Mouse (Mus musculus) forebrain, embryonic 14.5 days (tissue): ENCODE results near the gene F12. TPM values are rescaled to one million over a fixed set of nuclear protein-coding genes. Genes with fewer than 3 reads are reported as not detected.

Experiments
- ATAC-seq: fragments of 200-750 bp; cut with Nextera tagmentation; 2 replicates; pipeline ENCODE4 v1.8.0; 2017; ENCODE audit warnings: mild to moderate bottlenecking, moderate library complexity
- DNase-seq: peaks from one replicate; pipeline ENCODE4 v3.0.0-alpha.2; 2015; ENCODE audit warnings: low spot score
- H3K27ac ChIP-seq: fragments of 300-500 bp; sonication (generic); 2 replicates; pipeline ENCODE4 v1.5.1; 2014; ENCODE audit warnings: low read depth, mild to moderate bottlenecking, control low read depth, low read length, moderate library complexity
- H3K27me3 ChIP-seq: fragments of 300-500 bp; sonication (generic); replicated peaks from 2 replicates; pipeline ENCODE4 v1.6.1; 2014; ENCODE audit warnings: low read length, control low read depth, mixed read lengths; ENCODE audit not compliant: control insufficient read depth, insufficient read depth
- H3K36me3 ChIP-seq: fragments of 300-500 bp; sonication (generic); 2 replicates; pipeline ENCODE4 v1.6.1; 2014; ENCODE audit warnings: low read length, control low read depth; ENCODE audit not compliant: control insufficient read depth, insufficient read depth
- H3K4me1 ChIP-seq: fragments of 300-500 bp; sonication (generic); 2 replicates; pipeline ENCODE4 v1.6.1; 2014; ENCODE audit warnings: antibody characterized with exemption, low read length, control low read depth; ENCODE audit not compliant: control insufficient read depth, insufficient read depth
- H3K4me2 ChIP-seq: fragments of 300-500 bp; sonication (generic); 2 replicates; pipeline ENCODE4 v1.6.1; 2014; ENCODE audit warnings: mild to moderate bottlenecking, control low read depth, low read length
- H3K4me3 ChIP-seq: fragments of 300-500 bp; sonication (generic); 2 replicates; pipeline ENCODE4 v1.5.1; 2014; ENCODE audit warnings: low read depth, low read length, control low read depth
- H3K9ac ChIP-seq: fragments of 300-500 bp; sonication (generic); 2 replicates; pipeline ENCODE4 v1.6.1; 2014; ENCODE audit warnings: mild to moderate bottlenecking, low read length, control low read depth, moderate library complexity
- H3K9me3 ChIP-seq: fragments of 300-500 bp; sonication (generic); replicated peaks from 2 replicates; pipeline ENCODE4 v1.6.1; 2016; ENCODE audit warnings: low read length, control low read depth, mixed read lengths; ENCODE audit not compliant: control insufficient read depth
- WGBS: fragments of 180-500 bp; shearing (Covaris S2); extraction: QIAGEN DNeasy Blood & Tissue Kit; methylation state at CpG from one replicate; pipeline ENCODE4 v1.1.7; 2014; 5-methylcytosine and 5-hydroxymethylcytosine counted together
- polyA plus RNA-seq: library from polyadenylated mRNA; unstranded; fragments of >200 nt; fragmentation: Nextera tagmentation; extraction: Ambion mirVana; gene quantifications from 2 replicates; pipeline ENCODE4 v1.2.1, GENCODE M21; 2014

The F12 gene
- polyA plus RNA-seq, 1 experiment from 2014 or later, result not detected

DNA sequence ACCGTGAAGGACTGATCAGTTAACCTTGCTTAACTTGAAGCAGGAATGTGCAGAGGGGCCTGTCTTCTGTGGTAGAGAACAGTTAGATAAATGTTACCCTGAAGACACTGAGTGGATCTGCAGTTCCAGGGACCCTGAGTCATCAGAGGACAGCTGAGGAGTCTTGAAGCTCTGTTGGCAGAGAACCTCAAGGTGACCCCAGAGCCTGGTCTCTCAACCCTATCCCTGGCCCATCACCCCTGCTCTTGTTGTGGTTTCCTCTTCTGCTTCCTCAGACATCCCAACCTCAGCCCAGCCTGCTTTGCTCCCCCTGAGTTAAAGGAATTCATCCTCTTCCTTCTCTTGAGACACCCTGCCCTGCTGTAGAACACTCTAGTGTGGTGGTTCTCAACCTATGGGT, 28.5 kb downstream of the F12 start, which contains the start of gene Slc34a1:
TSS of gene Slc34a1 (plus strand) at position 100 of the 400 bp plus-strand sequence.
- Histone ChIP-seq H3K4me2 (no peak within 1 kb of the TSS), H3K36me3 (no peaks in the 10 kb centered on the region), H3K27me3 (no peaks in the 10 kb centered on the region), H3K4me3 (no peak within 1 kb of the TSS), H3K9me3 (no peaks in the 10 kb centered on the region), H3K27ac (no peak within 1 kb of the TSS), H3K4me1 (no peaks in the 10 kb centered on the region), H3K9ac (no peak within 1 kb of the TSS)
- DNase-seq, result no peak
- no peak for ATAC-seq
- WGBS, result 94% methylated on average over 1 of the region's 1 CpGs

DNA sequence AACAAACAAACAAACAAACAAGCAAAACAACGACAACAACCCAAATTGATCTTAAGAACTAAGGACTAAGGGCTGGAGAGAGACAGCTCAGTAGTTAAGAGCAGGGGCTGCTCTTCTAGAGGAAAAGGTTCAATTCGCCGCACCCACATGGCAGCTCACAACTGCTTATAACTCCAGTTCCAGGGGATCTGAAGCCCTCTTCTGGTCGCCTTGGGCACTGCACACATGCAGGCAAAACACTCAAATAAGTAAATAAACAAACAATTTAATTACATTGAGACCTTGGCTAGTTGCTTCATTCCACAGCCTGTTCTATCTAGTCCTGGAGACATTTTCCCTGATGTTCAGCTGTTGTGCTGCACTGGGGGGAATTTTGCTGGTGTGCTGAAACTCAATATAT, 33.7 kb downstream of the F12 start:
- no peak overlapping the region for H3K4me2 ChIP-seq
- H3K4me3 ChIP-seq, result no peak overlapping the region
- H3K4me1 ChIP-seq, result no peaks in the 10 kb centered on the region
- no peak overlapping the region for H3K9ac ChIP-seq
- ATAC-seq, result no peak
- 71% methylated on average over 4 of the region's 4 CpGs for WGBS
- no peaks in the 10 kb centered on the region for H3K9me3 ChIP-seq
- no peak for DNase-seq
- H3K27ac ChIP-seq, result no peak overlapping the region
- H3K36me3 ChIP-seq, result no peaks in the 10 kb centered on the region
- H3K27me3 ChIP-seq, result no peaks in the 10 kb centered on the region

DNA sequence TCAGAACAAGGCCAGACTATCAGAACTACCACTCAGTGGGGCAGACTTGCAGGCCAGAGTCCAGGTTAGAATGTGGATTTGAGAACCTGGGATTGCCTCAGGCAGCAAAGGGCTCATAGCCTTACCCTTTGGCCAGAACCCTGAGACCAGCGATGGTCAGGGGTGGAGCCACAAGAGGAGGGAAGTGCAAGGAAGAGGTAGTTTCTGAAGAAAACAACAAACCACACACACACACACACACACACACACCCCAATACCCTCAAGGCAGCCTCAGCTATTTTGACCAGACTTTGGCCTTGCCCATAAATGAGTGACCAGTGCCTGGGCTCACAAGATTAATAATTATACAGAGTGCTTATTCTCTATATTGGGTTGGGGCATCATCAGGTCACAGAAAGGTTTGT, 35.0 kb downstream of the F12 start:
- no peak overlapping the region for H3K27ac ChIP-seq
- H3K4me2 ChIP-seq, result no peak overlapping the region
- H3K9ac ChIP-seq, result no peak overlapping the region
- ATAC-seq, result no peak
- no peaks in the 10 kb centered on the region for H3K27me3 ChIP-seq
- no peak for DNase-seq
- 78% methylated on average over 1 of the region's 1 CpGs for WGBS
- no peak overlapping the region for H3K4me3 ChIP-seq
- H3K9me3 ChIP-seq, result no peaks in the 10 kb centered on the region
- H3K4me1 ChIP-seq, result no peaks in the 10 kb centered on the region
- no peaks in the 10 kb centered on the region for H3K36me3 ChIP-seq

DNA sequence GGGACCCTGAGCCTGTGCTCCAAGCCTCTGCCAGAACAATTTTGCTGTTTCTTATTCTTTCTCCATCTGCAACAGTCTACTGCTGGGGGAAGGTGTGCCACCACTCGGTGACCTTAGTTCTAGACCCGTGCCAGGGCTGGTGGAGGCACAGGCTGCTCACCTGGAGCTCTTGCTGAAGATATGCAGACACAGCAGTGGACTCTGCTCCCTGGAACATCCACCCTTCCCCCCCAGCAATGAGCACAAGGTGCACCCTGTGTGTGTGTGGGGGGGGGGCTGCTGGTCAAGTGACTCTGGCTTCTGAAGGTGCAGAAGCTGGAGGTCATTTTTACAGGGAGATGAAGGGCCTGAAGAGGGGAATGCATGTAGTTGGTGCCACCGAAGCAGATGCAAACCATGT, 35.9 kb downstream of the F12 start:
- no peaks in the 10 kb centered on the region for H3K4me1 ChIP-seq
- H3K4me2 ChIP-seq, result no peak overlapping the region
- H3K9me3 ChIP-seq, result no peaks in the 10 kb centered on the region
- ATAC-seq (no peak), DNase-seq (no peak)
- no peak overlapping the region for H3K4me3 ChIP-seq
- H3K9ac ChIP-seq, result no peak overlapping the region
- no peaks in the 10 kb centered on the region for H3K36me3 ChIP-seq
- H3K27me3 ChIP-seq, result no peaks in the 10 kb centered on the region
- H3K27ac ChIP-seq, result no peak overlapping the region
- WGBS, result 84% methylated on average over 3 of the region's 3 CpGs

DNA sequence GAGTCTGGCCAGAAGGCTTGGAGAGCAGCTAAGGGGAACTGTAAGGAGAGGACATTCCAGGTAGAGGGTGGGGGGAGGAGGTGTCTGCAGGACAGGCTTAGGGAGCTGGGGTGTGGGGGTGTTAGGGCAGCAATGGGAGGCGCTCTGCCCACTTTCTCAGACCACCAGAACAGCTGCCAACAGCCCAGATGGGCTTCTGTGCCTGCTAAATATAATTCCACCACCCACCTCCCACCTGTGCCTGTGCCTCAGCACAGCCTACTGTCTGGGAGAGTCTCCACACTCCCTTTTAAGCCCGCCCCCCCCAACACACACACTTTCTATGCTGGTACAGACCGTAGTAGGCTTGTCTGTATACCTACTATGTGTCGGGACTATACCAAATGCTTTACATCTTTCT, 44.8 kb downstream of the F12 start:
- Histone ChIP-seq H3K27ac (no peak overlapping the region), H3K9me3 (no peaks in the 10 kb centered on the region), H3K27me3 (peaks cover 34% of the 10 kb centered on the region), H3K4me2 (no peak overlapping the region), H3K4me1 (no peaks in the 10 kb centered on the region), H3K36me3 (no peaks in the 10 kb centered on the region), H3K9ac (no peak overlapping the region), H3K4me3 (no peak overlapping the region)
- DNase-seq (no peak), ATAC-seq (no peak)
- 84% methylated on average over 4 of the region's 4 CpGs for WGBS

DNA sequence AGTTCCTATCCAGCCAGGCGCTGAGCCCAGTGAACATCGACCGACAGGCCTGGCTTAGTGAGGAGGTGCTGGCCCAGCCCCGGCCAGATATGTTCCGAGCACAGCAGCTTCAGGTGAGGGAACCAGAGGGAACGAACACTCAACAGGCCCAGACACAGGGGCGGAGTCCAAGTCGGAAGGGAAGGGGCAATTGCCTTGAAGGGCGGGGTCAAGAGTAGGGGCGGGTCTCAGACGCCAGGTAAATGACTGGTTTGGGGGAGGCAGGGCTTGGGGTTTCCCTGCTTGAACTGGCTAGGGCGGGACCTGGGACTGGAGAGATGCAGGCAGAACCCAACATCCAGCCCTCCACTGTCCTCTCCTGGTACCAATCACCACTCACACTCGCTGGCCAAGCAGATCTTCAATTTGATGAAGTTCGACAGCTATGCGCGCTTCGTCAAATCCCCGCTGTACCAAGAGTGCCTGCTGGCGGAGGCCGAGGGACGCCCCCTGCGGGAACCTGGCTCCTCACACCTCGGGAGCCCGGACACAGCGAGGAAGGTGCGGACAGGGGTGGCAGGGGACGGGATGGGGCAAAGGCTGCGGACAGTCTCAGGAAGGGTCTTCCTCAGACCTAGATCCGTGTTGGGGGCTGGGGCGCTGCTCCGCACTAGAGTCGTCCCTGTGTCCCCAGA, 47.5 kb downstream of the F12 start:
- H3K4me2 ChIP-seq, result no peak overlapping the region
- DNase-seq (no peak), ATAC-seq (no peak)
- no peak overlapping the region for H3K9ac ChIP-seq
- no peaks in the 10 kb centered on the region for H3K4me1 ChIP-seq
- H3K4me3 ChIP-seq, result no peak overlapping the region
- 4% methylated on average over 32 of the region's 32 CpGs for WGBS
- no peaks in the 10 kb centered on the region for H3K9me3 ChIP-seq
- H3K36me3 ChIP-seq, result no peaks in the 10 kb centered on the region
- no peak overlapping the region for H3K27ac ChIP-seq
- H3K27me3 ChIP-seq, result peaks cover 38% of the 10 kb centered on the region

DNA sequence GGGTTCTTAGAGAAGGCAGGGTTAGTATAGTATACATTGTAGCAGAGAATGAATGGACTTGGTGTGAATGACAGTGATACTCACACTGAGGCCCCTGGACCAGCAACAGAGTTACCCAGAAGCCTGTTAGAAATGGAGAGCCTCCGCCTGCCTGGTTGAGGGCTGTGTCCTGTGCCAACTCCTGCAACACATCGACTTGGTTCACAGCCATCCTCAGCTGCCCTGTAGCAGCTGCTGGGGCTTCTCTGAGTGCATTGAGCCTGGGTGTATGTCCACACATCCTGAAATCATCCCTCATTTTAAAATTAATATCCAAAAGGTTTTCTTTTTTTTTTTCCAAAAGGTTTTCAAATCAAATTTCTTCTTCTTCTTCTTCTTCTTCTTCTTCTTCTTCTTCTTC, 50.7 kb downstream of the F12 start:
- peaks cover 33% of the 10 kb centered on the region for H3K27me3 ChIP-seq
- 58% methylated on average over 2 of the region's 2 CpGs for WGBS
- H3K9ac ChIP-seq, result no peak overlapping the region
- no peaks in the 10 kb centered on the region for H3K4me1 ChIP-seq
- no peak overlapping the region for H3K4me3 ChIP-seq
- no peak overlapping the region for H3K4me2 ChIP-seq
- ATAC-seq (no peak), DNase-seq (no peak)
- no peaks in the 10 kb centered on the region for H3K36me3 ChIP-seq
- no peak overlapping the region for H3K27ac ChIP-seq
- no peaks in the 10 kb centered on the region for H3K9me3 ChIP-seq

DNA sequence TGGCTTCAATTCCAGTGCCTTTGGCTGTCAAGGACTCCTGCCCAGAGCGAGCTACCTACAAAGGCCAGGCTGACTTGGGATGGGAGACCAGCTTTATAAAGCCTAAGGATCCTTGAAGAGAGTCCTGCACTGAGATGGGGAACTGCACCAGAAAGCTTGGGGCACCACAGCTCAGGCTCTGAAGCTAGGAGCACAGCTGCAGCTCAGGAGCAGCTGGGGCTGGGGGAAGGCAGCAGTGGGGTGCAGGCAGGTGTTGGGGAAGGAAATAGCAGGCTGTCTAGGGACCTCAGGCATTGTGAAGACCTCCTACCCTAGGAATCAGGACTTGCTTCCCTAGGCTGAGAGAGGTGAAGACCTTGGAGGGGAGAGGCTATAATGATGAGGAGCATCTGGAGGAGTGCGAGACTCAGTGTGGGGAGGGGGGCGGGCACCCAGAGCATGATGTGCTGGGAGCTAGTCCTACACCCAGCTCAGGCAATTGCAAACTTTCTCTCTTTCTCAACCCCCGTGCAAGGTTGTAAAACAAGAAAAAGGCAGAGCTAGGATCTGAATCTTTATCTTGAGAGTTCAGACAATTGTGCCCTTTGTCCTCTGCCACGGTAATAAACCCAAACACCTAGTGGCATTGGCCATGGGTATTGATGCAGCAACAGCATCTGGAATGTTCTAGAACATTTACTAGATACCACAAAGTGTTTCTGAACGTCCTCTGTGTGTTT, 52.2 kb downstream of the F12 start:
- H3K27ac ChIP-seq, result no peak overlapping the region
- no peaks in the 10 kb centered on the region for H3K4me1 ChIP-seq
- no peaks in the 10 kb centered on the region for H3K36me3 ChIP-seq
- H3K4me2 ChIP-seq, result no peak overlapping the region
- no peak for DNase-seq
- H3K9me3 ChIP-seq, result no peaks in the 10 kb centered on the region
- H3K9ac ChIP-seq, result no peak overlapping the region
- ATAC-seq, result no peak
- 70% methylated on average over 6 of the region's 6 CpGs for WGBS
- H3K4me3 ChIP-seq, result no peak overlapping the region
- H3K27me3 ChIP-seq, result peaks cover 20% of the 10 kb centered on the region

DNA sequence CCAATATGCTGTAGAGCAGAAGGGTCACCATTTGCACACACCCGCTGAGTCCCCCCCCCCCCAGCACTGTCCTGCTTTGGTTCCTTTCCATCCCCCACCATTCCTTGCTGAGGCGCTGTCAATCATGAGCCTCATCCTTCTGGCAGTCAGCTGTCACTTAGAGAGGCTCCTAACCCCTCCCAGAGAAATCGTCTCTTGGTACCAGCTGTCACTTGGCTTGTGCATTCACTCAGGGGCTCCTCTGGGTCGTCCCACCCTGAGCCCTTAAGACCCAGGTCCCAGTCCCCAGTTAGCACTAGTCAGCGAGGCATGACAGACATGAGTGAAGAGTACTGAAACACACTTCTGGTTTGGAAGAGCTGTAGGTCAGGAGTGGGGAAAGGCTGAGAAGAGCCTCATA, 54.9 kb downstream of the F12 start:
- no peak overlapping the region for H3K4me3 ChIP-seq
- no peak overlapping the region for H3K27ac ChIP-seq
- no peak overlapping the region for H3K9ac ChIP-seq
- no peaks in the 10 kb centered on the region for H3K9me3 ChIP-seq
- no peaks in the 10 kb centered on the region for H3K36me3 ChIP-seq
- 0 out of 2 replicates have a peak, but pooled peaks cover 6% of the 10 kb centered on the region for H3K27me3 ChIP-seq
- no peak overlapping the region for H3K4me2 ChIP-seq
- H3K4me1 ChIP-seq, result no peaks in the 10 kb centered on the region
- ATAC-seq (no peak), DNase-seq (no peak)
- WGBS, result 52% methylated on average over 4 of the region's 5 CpGs
